Mouse (Mus musculus): ENCODE results near the gene Pcyox1. TPM values are rescaled to one million over a fixed set of nuclear protein-coding genes. Genes with fewer than 3 reads are reported as not detected.

The Pcyox1 gene
- total and polyA plus RNA-seq, 2 experiments from 2014 or later, result 99.2 to 113 TPM

- no peak for ATAC-seq
- no peak overlapping the region for H3K4me3 ChIP-seq (ENCODE audit: low read depth, low read length)
- no peak overlapping the region for H3K9ac ChIP-seq
- DNase-seq, result no peak
- 85% methylated on average over 1 of the region's 1 CpGs for WGBS
- H3K4me1 ChIP-seq (ENCODE audit: insufficient read depth), result no peaks in the 10 kb centered on the region
- no peak overlapping the region for H3K27ac ChIP-seq (ENCODE audit: low read depth, low read length)
- H3K9me3 ChIP-seq (ENCODE audit: low read length), result no peaks in the 10 kb centered on the region
- no peaks in the 10 kb centered on the region for H3K27me3 ChIP-seq (ENCODE audit: insufficient read depth, low read length)
- H3K36me3 ChIP-seq (ENCODE audit: insufficient read depth), result peaks cover 60% of the 10 kb centered on the region
- TF ChIP-seq CTCF (IDR thresholded peaks at IDR 0.05; ENCODE audit: low read depth), result no peak
- no peak overlapping the region for H3K4me2 ChIP-seq (ENCODE audit: low read depth)
Observed at GRCm38 (mm10) chr6:86433696-86434095, 36.7 kb upstream of the Pcyox1 start.

- no peak overlapping the region for H3K27ac ChIP-seq (ENCODE audit: low read depth, low read length)
- WGBS, result 95% methylated on average over 3 of the region's 3 CpGs
- TF ChIP-seq CTCF (IDR thresholded peaks at IDR 0.05; ENCODE audit: low read depth), result no peak
- ATAC-seq, result no peak
- no peak overlapping the region for H3K4me2 ChIP-seq (ENCODE audit: low read depth)
- no peak for DNase-seq
- H3K4me1 ChIP-seq (ENCODE audit: insufficient read depth), result no peaks in the 10 kb centered on the region
- H3K9me3 ChIP-seq (ENCODE audit: low read length), result no peaks in the 10 kb centered on the region
- no peak overlapping the region for H3K9ac ChIP-seq
- H3K36me3 ChIP-seq (ENCODE audit: insufficient read depth), result peaks cover 79% of the 10 kb centered on the region
- no peaks in the 10 kb centered on the region for H3K27me3 ChIP-seq (ENCODE audit: insufficient read depth, low read length)
- no peak overlapping the region for H3K4me3 ChIP-seq (ENCODE audit: low read depth, low read length)
Observed at GRCm38 (mm10) chr6:86431531-86431930, 34.6 kb upstream of the Pcyox1 start.

- H3K4me2 ChIP-seq (ENCODE audit: low read depth), result no peak within 1 kb of the TSS
- peaks cover 66% of the 10 kb centered on the region for H3K36me3 ChIP-seq (ENCODE audit: insufficient read depth)
- 96% methylated on average over 1 of the region's 1 CpGs for WGBS
- no peak for TF ChIP-seq CTCF (IDR thresholded peaks at IDR 0.05; ENCODE audit: low read depth)
- DNase-seq, result no peak
- H3K4me3 ChIP-seq (ENCODE audit: low read depth, low read length), result no peak within 1 kb of the TSS
- no peak within 1 kb of the TSS for H3K9ac ChIP-seq
- H3K27me3 ChIP-seq (ENCODE audit: insufficient read depth, low read length), result no peaks in the 10 kb centered on the region
- H3K9me3 ChIP-seq (ENCODE audit: low read length), result no peaks in the 10 kb centered on the region
- no peak within 1 kb of the TSS for H3K27ac ChIP-seq (ENCODE audit: low read depth, low read length)
- ATAC-seq, result no peak
- no peaks in the 10 kb centered on the region for H3K4me1 ChIP-seq (ENCODE audit: insufficient read depth)
Observed at GRCm38 (mm10) chr6:86426358-86426757, 29.4 kb upstream of the Pcyox1 start, which contains the start of gene Gm44790. Gene Gm44790 (plus strand): TSS chr6:86426658.

- peak; percentile 35 for DNase-seq
Observed at GRCm38 (mm10) chr6:86420491-86420890, 23.5 kb upstream of the Pcyox1 start.

GRCm38 (mm10) chr6:86419239-86419638 is 22.3 kb upstream of the Pcyox1 start:
- ATAC-seq, result no peak
- no peaks in the 10 kb centered on the region for H3K27me3 ChIP-seq (ENCODE audit: insufficient read depth, low read length)
- peaks cover 61% of the 10 kb centered on the region for H3K36me3 ChIP-seq (ENCODE audit: insufficient read depth)
- TF ChIP-seq CTCF (IDR thresholded peaks at IDR 0.05; ENCODE audit: low read depth), result no peak
- no peaks in the 10 kb centered on the region for H3K9me3 ChIP-seq (ENCODE audit: low read length)
- no peak overlapping the region for H3K9ac ChIP-seq
- H3K4me3 ChIP-seq (ENCODE audit: low read depth, low read length), result no peak overlapping the region
- no peak for DNase-seq
- H3K4me2 ChIP-seq (ENCODE audit: low read depth), result no peak overlapping the region
- no peaks in the 10 kb centered on the region for H3K4me1 ChIP-seq (ENCODE audit: insufficient read depth)
- WGBS, result 88% methylated on average over 3 of the region's 3 CpGs
- no peak overlapping the region for H3K27ac ChIP-seq (ENCODE audit: low read depth, low read length)

More at GRCm38 (mm10) chr6:86420491-86420890, 23.5 kb upstream of the Pcyox1 start:
- H3K27me3 ChIP-seq (ENCODE audit: insufficient read depth, low read length), result no peaks in the 10 kb centered on the region
- H3K9me3 ChIP-seq (ENCODE audit: low read length), result no peaks in the 10 kb centered on the region
- no peaks in the 10 kb centered on the region for H3K4me1 ChIP-seq (ENCODE audit: insufficient read depth)
- TF ChIP-seq CTCF (IDR thresholded peaks at IDR 0.05; ENCODE audit: low read depth), result peak; percentile 65
- 71% methylated on average over 6 of the region's 6 CpGs for WGBS
- H3K4me3 ChIP-seq (ENCODE audit: low read depth, low read length), result no peak overlapping the region
- peak; percentile 59 for ATAC-seq
- H3K36me3 ChIP-seq (ENCODE audit: insufficient read depth), result peaks cover 69% of the 10 kb centered on the region
- no peak overlapping the region for H3K27ac ChIP-seq (ENCODE audit: low read depth, low read length)
- H3K4me2 ChIP-seq (ENCODE audit: low read depth), result no peak overlapping the region
- H3K9ac ChIP-seq, result no peak overlapping the region

GRCm38 (mm10) chr6:86418711-86419110 is 21.8 kb upstream of the Pcyox1 start:
- H3K9ac ChIP-seq, result no peak overlapping the region
- no peak overlapping the region for H3K27ac ChIP-seq (ENCODE audit: low read depth, low read length)
- H3K4me3 ChIP-seq (ENCODE audit: low read depth, low read length), result no peak overlapping the region
- ATAC-seq (no peak), DNase-seq (no peak)
- H3K4me2 ChIP-seq (ENCODE audit: low read depth), result no peak overlapping the region
- peaks cover 59% of the 10 kb centered on the region for H3K36me3 ChIP-seq (ENCODE audit: insufficient read depth)
- no peak for TF ChIP-seq CTCF (IDR thresholded peaks at IDR 0.05; ENCODE audit: low read depth)
- 91% methylated on average over 6 of the region's 6 CpGs for WGBS
- H3K27me3 ChIP-seq (ENCODE audit: insufficient read depth, low read length), result no peaks in the 10 kb centered on the region
- H3K4me1 ChIP-seq (ENCODE audit: insufficient read depth), result no peaks in the 10 kb centered on the region
- H3K9me3 ChIP-seq (ENCODE audit: low read length), result no peaks in the 10 kb centered on the region

- Histone ChIP-seq H3K27me3 (ENCODE audit: insufficient read depth, low read length) (no peaks in the 10 kb centered on the region), H3K4me2 (ENCODE audit: low read depth) (peak overlapping the region; percentile 66), H3K4me3 (ENCODE audit: low read depth, low read length) (peak overlapping the region; percentile 96), H3K36me3 (ENCODE audit: insufficient read depth) (no peaks in the 10 kb centered on the region), H3K4me1 (ENCODE audit: insufficient read depth) (peaks cover 11% of the 10 kb centered on the region), H3K27ac (ENCODE audit: low read depth, low read length) (no peak overlapping the region), H3K9me3 (ENCODE audit: low read length) (no peaks in the 10 kb centered on the region), H3K9ac (peak overlapping the region; percentile 100; the same call in 1 of the 2 replicates)
- ATAC-seq (no peak), DNase-seq (no peak)
- TF ChIP-seq CTCF (IDR thresholded peaks at IDR 0.05; ENCODE audit: low read depth), result no peak
Observed at GRCm38 (mm10) chr6:86406306-86406705, 9.4 kb upstream of the Pcyox1 start.
